ENCODE assay signal across 11 mouse cellular contexts in the genomic region with DNA sequence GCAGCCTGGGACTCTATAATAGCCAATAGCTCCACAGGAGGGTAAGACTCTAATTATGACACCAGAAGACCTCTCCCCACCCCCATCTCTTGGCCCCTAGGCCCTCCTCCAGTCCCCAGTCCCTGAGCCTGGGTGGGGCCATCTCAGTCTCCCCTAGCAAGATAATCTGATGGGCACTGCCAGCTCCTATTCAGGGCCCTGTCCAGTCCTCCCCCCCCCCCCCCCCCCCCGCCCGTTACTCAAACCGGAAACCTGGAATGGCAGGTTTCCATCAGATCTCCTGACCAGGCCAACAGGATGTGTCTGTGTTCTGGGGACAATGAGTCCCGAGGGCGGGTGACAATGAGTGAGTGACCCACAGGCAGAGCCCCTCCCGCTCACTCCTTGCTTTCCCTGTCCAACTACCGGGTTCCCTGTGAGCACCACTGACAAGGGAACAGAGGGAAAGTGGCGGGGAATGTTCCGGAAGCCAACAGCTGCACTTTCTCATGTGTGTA.
DNase-seq lines count a peak whose midpoint lies in the region; ATAC-seq and TF ChIP-seq lines count a peak whose summit lies in the region.
"Had no signal": no experiment of that assay in that cellular context is flagged by ENCODE, and none has a peak within 500 bp of the region (broad histone marks: within the 10 kb centered on the region; RNA-seq: fewer than 3 reads in every experiment).

No protein-coding gene starts in this region.

- H3K9ac ChIP-seq in intestine, embryonic 16.5 days (ENCODE audit: low read depth, low read length) = no peak overlapping the region
- H3K9ac ChIP-seq in lung, embryonic 14.5 days = no peak overlapping the region

- TF ChIP-seq CTCF in lung, embryonic 14.5 days (IDR thresholded peaks at IDR 0.05; ENCODE audit: low read depth) = no peak

- peak; percentile 53; the same call in 1 of the 2 replicates for ATAC-seq in intestine, embryonic 16.5 days
- ATAC-seq in lung, embryonic 14.5 days (ENCODE audit: insufficient read depth) = peak; percentile 47
- ATAC-seq: forebrain, embryonic 14.5 days; midbrain, embryonic 16.5 days had no signal

- DNase-seq in adrenal gland, postnatal 14 days = peak; percentile 66
- no peak for DNase-seq in adrenal gland, postnatal 4 days (ENCODE audit: low spot score in 2 of 2)
- peak; percentile 99 for DNase-seq in heart, adult 11 months
- DNase-seq in lung, embryonic 14.5 days = peak; percentile 74
- DNase-seq in embryo, embryonic 9.5 days (ENCODE audit: extremely low spot score) = no peak
- DNase-seq in adrenal gland, postnatal 25 days = no peak
- DNase-seq in cerebellum, adult 11 months = no peak
- DNase-seq: cerebellum, adult 9-10 months had no signal

- no peak overlapping the region for H3K4me2 ChIP-seq in intestine, embryonic 16.5 days (ENCODE audit: low read depth, low read length)
- H3K4me2 ChIP-seq in lung, embryonic 14.5 days = no peak overlapping the region

- peak overlapping the region; percentile 15; the same call in 1 of the 2 replicates for H3K27ac ChIP-seq in intestine, embryonic 16.5 days (ENCODE audit: low read length)
- H3K27ac ChIP-seq in lung, embryonic 14.5 days (ENCODE audit: low read depth) = peak overlapping the region; percentile 76

- no peaks in the 10 kb centered on the region for H3K27me3 ChIP-seq in intestine, embryonic 16.5 days (replicated peaks; ENCODE audit: control insufficient read depth, insufficient read depth, low read length)
- no peaks in the 10 kb centered on the region for H3K27me3 ChIP-seq in lung, embryonic 14.5 days (ENCODE audit: insufficient read depth, low read length)

- H3K9me3 ChIP-seq in intestine, embryonic 16.5 days (ENCODE audit: control insufficient read depth, low read length) = no peaks in the 10 kb centered on the region
- no peaks in the 10 kb centered on the region for H3K9me3 ChIP-seq in lung, embryonic 14.5 days (ENCODE audit: low read depth, low read length)

- H3K4me3 ChIP-seq in intestine, embryonic 16.5 days (ENCODE audit: low read length) = no peak overlapping the region
- H3K4me3 ChIP-seq in lung, embryonic 14.5 days (ENCODE audit: low read depth, low read length) = no peak overlapping the region

- no peaks in the 10 kb centered on the region for H3K4me1 ChIP-seq in intestine, embryonic 16.5 days (ENCODE audit: control insufficient read depth, insufficient read depth, low read length)
- peaks cover 10% of the 10 kb centered on the region for H3K4me1 ChIP-seq in lung, embryonic 14.5 days (ENCODE audit: insufficient read depth)

- WGBS in intestine, embryonic 16.5 days = 44% methylated on average over 8 of the region's 9 CpGs
- 35% methylated on average over 8 of the region's 9 CpGs for WGBS in lung, embryonic 14.5 days

- H3K36me3 ChIP-seq in intestine, embryonic 16.5 days (ENCODE audit: control insufficient read depth, insufficient read depth, low read length) = peaks cover 4% of the 10 kb centered on the region; the same call in 1 of the 2 replicates
- peaks cover 82% of the 10 kb centered on the region for H3K36me3 ChIP-seq in lung, embryonic 14.5 days (ENCODE audit: insufficient read depth)

Comparison
In these comparisons a context has a peak if more than half of its experiments do, and no peak if none do; other contexts are left out.
1. DNase-seq: peak in adrenal gland, postnatal 14 days (single experiment), heart, adult 11 months (single experiment) and lung, embryonic 14.5 days (single experiment); none in adrenal gland, postnatal 4 days (0 of 2), embryo, embryonic 9.5 days (single experiment), adrenal gland, postnatal 25 days (single experiment) and cerebellum, adult 11 months (single experiment).